Mouse (Mus musculus): ENCODE data around the gene Pdzd4.

DNA sequence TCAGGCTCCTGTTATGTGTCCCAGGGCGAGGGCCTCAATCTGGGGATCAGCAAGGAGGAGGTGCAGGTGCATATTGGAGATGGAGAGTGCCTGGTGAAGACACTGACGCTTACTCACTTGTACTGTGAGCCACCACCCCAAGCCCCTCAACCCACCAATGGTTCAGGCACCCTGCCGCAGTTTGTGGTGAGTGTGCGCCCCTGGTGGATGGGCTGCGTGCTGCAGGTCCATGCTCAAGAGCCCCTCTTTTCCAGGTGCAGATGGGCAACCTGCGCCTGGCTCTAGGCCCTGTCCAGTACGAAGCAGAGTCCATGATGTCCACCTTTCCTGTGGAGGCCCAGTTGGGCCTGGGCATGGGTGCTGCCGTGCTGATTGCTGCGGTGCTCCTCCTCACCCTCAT lies 57.5 kb downstream of the Pdzd4 start:
- TF ChIP-seq ETS1 (conservative IDR thresholded peaks at IDR 0.05; ENCODE audit: low read depth, low read length) (no peak), ZNF384 (IDR thresholded peaks at IDR 0.05; ENCODE audit: low read depth, low read length) (no peak), CTCF (conservative IDR thresholded peaks at IDR 0.05 in 1 of 2, IDR thresholded peaks at IDR 0.05 in 1 of 2; ENCODE audit: low read depth in 2 of 2, low read length in 2 of 2) (peak in 1 of 2 experiments; percentile 62; a peak in 2 of 4 replicates), CHD2 (IDR thresholded peaks at IDR 0.05; ENCODE audit: low read length) (no peak), MAX (IDR thresholded peaks at IDR 0.05; ENCODE audit: low read length) (no peak), MEF2A (IDR thresholded peaks at IDR 0.05; ENCODE audit: borderline replicate concordance, low read depth, low read length) (no peak), POLR2A (IDR thresholded peaks at IDR 0.05; ENCODE audit: low read depth, low read length) (no peak)

Data from CH12.LX (cell line).